Mouse (Mus musculus) WW6 (cell line): Measurements from ENCODE around the gene Rilp.

Experiments used
- DNase-seq: peaks from one replicate; pipeline ENCODE4 v3.0.0-alpha.2; 2013; ENCODE audit warnings: low read depth, low spot score

Rilp gene

DNA sequence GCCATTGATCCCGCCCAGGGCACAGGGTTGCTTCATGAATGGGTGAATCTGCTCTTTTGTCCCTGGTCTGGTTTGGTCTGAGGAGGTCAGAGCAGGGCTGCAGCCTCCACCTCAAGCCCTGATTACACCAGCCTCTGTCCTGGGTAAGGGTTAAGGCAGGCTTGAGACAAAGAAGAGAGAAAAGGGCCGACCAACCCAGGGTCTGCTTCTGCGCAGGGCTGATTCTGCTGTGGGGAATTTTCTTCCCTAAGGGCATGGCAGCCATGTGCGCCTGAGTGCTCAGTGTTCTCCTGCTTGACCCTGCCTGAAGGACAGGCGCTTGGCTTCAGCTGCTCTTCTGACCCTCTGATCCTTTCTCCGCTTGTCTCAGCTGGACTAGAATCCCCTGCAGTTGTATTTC is 47.2 kb downstream of the Rilp start:
- DNase-seq = no peak

DNA sequence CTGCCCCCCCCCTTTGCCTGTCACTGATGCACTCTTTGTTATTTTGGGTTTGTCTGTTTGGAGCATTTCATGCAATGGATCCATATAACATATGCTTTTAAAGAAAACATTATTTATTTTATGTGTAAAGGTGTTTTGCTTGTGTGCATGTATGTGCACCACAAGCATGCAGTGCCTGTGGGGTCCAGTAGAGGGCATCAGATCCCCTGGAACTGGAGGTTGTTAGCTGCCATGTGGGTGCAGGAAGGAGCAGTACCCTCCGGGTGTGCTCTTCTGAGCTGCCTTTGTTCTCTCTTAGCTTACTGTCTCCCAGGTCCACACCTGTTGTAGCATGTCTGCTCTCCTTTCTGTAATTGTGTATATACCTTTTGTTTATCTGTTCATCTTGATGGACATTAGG is 48.2 kb downstream of the Rilp start:
- peak; percentile 50 for DNase-seq

DNA sequence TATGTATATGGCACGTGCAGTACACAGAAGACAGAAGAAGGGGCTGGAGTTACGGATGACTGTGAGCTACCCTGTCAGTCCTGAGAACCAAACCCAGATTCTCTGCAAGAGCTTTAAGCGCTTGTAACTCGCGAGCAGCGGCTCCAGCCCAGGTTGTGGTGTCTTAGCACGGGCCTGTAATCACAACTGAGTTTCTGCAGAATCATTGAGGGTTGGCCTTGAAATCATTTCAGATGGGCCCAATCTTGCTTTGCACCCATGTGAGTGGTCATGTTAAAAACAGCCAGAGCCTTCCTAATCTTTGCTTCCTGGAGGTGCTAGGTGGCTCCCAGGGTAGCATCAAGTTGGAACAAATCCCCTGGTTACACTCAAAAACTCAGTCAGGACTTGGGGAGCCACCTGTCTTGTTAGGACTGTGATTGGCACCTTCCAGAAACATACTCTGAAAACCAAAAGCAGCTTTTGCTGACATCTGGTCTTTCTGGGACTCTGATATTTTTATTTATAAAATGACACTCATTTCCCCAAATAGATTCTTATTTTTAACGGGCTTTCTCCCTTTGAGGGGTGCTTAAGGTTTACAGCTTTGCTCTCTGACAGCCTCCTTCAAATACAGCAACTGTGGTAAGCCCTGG is 50.1 kb downstream of the Rilp start:
- no peak for DNase-seq

DNA sequence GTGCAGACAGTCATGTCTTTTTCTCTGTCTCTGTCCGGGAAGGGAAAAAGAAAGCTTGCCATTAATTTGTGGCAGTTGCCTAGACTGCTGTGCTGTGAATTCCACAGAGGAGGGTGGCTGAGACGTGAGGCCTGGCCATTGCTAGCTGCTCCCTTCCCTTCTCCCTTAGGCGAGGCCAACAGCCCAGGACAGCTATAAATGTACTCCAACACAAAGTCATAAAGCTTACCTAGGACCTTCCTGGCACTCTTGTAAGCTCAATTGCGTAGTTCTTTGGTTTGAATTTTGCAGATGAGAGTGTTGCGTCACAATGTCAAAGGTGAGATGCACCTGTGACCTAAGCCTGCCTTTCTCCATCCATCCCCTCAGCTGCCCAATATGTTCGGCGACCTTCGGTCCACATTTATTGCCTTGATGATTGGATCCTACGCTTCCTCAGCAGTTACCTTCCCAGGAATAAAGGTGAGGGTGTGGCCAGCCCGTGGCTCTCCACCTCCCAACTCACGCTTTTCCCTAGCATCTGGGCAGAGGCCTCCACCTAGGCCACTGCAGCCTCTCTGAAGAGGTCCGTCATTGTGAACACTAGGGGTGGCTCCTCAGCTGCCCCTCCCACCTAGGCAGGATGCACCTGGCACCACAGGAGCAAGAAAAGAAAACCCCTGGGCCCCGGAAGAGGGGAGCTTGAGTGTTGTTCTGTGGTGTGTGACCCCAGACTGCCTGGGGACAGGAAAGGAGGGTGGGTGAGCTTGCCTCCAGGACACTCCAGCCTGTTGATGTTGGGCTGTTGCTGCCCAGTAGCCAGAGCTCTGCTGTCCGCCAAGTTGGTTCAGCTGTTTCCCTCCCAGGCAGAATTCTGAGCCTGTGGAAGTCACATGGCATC is 50.9 kb downstream of the Rilp start:
- DNase-seq = no peak

DNA sequence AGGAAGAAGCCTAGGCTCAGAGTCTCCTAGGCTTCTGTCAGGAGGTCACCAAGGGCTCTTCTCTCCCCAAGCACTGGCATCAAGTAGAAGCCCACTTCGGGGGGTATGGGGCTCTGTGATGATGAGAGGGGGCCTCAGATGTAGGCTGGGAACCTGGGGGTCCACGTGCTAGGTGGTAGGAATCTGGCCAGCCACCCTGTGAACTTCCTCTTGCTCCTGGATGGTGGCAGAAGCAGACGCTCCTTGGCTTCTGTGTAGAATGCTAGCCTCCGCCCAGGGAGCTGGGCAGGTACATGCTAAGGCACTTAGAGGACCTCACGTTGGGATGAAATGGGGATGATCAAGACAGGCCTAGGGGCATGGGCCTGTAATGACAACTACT is 51.5 kb downstream of the Rilp start:
- DNase-seq = no peak
